Mouse (Mus musculus): Measurements from ENCODE around the gene Pepd. TPM values are rescaled to one million over a fixed set of nuclear protein-coding genes. Genes with fewer than 3 reads are reported as not detected.
A peak's percentile ranks its signal among the peaks of the same experiment; 100 is the strongest.

The Pepd gene
- total RNA-seq, 1 experiment from 2014 or later, result 30.1 TPM

GRCm38 (mm10) chr7:35084565-35085360 lies 172.6 kb downstream of the Pepd start:
- ATAC-seq (replicated peaks; ENCODE audit: low read depth, poor library complexity, severe bottlenecking), result peak; percentile 42

- peak; percentile 95 for ATAC-seq (replicated peaks; ENCODE audit: low read depth, poor library complexity, severe bottlenecking)
These were observed 174.2 kb downstream of the Pepd start for GRCm38 (mm10) chr7:35086271-35086861.

- ATAC-seq (replicated peaks; ENCODE audit: low read depth, poor library complexity, severe bottlenecking), result no peak
These were observed 178.4 kb downstream of the Pepd start for GRCm38 (mm10) chr7:35090550-35090949.

Other genes starting within 250 kb of the Pepd start
- not detected in 2 replicates for gene Chst8, start 99.7 kb upstream of the Pepd start, total RNA-seq (2017)
- gene Cebpg, start 144.2 kb downstream of the Pepd start, total RNA-seq (2017), result 29.8 and 33.7 TPM in 2 replicates
- 14.3 and 19.7 TPM in 2 replicates for gene Cebpa, start 206.9 kb downstream of the Pepd start, total RNA-seq (2017)

Measured in common myeloid progenitor, adult 5-6 weeks (primary cell).